Mouse (Mus musculus): ENCODE measurements around the gene Btn2a2. TPM values are rescaled to one million over a fixed set of nuclear protein-coding genes. Genes with fewer than 3 reads are reported as not detected.

Gene Btn2a2
- polyA plus RNA-seq, 1 experiment from 2014 or later, result 1.3 TPM

GRCm38 (mm10) chr13:23459264-23459846 lies 29.3 kb downstream of the Btn2a2 start:
- H3K9me3 ChIP-seq (ENCODE audit: control insufficient read depth, low read length), result no peaks in the 10 kb centered on the region
- H3K36me3 ChIP-seq (ENCODE audit: control insufficient read depth, insufficient read depth, low read length), result no peaks in the 10 kb centered on the region
- no peak overlapping the region for H3K9ac ChIP-seq (ENCODE audit: low read length)
- H3K4me2 ChIP-seq (ENCODE audit: low read depth, severe bottlenecking), result no peak overlapping the region; the same call in 1 of the 2 replicates
- H3K27ac ChIP-seq (replicated peaks; ENCODE audit: low read depth, low read length), result no peak overlapping the region
- H3K4me1 ChIP-seq (ENCODE audit: control insufficient read depth, insufficient read depth, low read length), result no peaks in the 10 kb centered on the region
- H3K4me3 ChIP-seq (ENCODE audit: low read depth, low read length), result no peak overlapping the region
- no peaks in the 10 kb centered on the region for H3K27me3 ChIP-seq (ENCODE audit: control insufficient read depth, insufficient read depth, low read length)
- ATAC-seq (ENCODE audit: insufficient number of reproducible peaks, low FRiP score, low TSS enrichment, low read depth) (no peak), DNase-seq (ENCODE audit: low spot score) (no peak)
- WGBS, result 16% methylated on average over 15 of the region's 15 CpGs

GRCm38 (mm10) chr13:23453926-23454325 lies 34.7 kb downstream of the Btn2a2 start:
- Histone ChIP-seq H3K9ac (ENCODE audit: low read length) (peak overlapping the region; percentile 74), H3K9me3 (ENCODE audit: control insufficient read depth, low read length) (no peaks in the 10 kb centered on the region), H3K4me3 (ENCODE audit: low read depth, low read length) (peak overlapping the region; percentile 50), H3K36me3 (ENCODE audit: control insufficient read depth, insufficient read depth, low read length) (no peaks in the 10 kb centered on the region), H3K4me1 (ENCODE audit: control insufficient read depth, insufficient read depth, low read length) (no peaks in the 10 kb centered on the region), H3K4me2 (ENCODE audit: low read depth, severe bottlenecking) (peak overlapping the region; percentile 55), H3K27me3 (ENCODE audit: control insufficient read depth, insufficient read depth, low read length) (no peaks in the 10 kb centered on the region), H3K27ac (replicated peaks; ENCODE audit: low read depth, low read length) (peak overlapping the region; percentile 53)
- DNase-seq (ENCODE audit: low spot score) (no peak), ATAC-seq (ENCODE audit: insufficient number of reproducible peaks, low FRiP score, low TSS enrichment, low read depth) (no peak)
- 1% methylated on average over 9 of the region's 9 CpGs for WGBS

DNA sequence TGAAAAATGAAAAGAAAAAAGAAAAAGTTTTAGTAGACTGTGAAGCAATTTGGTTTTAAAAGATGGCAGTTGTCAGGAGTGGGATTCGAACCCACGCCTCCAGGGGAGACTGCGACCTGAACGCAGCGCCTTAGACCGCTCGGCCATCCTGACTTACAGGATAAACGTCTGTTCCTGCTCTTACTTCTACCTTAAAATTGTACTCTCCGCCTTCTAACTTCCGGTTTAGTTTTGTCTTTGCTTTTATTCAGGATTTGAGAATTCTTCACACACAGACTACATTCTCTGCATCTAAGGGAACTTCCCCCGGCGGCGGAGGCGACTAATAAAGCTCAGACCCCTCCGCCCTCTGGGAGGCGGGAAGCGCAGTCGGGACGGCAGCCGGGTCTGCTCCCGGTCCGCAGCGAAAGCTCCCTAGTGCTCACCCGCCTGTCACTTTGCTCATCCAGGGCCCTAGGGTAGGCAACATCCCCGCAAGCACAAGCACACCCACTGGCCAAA lies 35.2 kb downstream of the Btn2a2 start:
- H3K4me2 ChIP-seq (ENCODE audit: low read depth, severe bottlenecking), result peak overlapping the region; percentile 55
- peak overlapping the region; percentile 53 for H3K27ac ChIP-seq (replicated peaks; ENCODE audit: low read depth, low read length)
- no peaks in the 10 kb centered on the region for H3K36me3 ChIP-seq (ENCODE audit: control insufficient read depth, insufficient read depth, low read length)
- ATAC-seq (ENCODE audit: insufficient number of reproducible peaks, low FRiP score, low TSS enrichment, low read depth), result peak; percentile 83
- WGBS, result under 1% methylated on average over 25 of the region's 25 CpGs
- H3K9me3 ChIP-seq (ENCODE audit: control insufficient read depth, low read length), result no peaks in the 10 kb centered on the region
- DNase-seq (ENCODE audit: low spot score), result peak; percentile 84
- H3K4me1 ChIP-seq (ENCODE audit: control insufficient read depth, insufficient read depth, low read length), result no peaks in the 10 kb centered on the region
- H3K9ac ChIP-seq (ENCODE audit: low read length), result peak overlapping the region; percentile 74
- H3K4me3 ChIP-seq (ENCODE audit: low read depth, low read length), result peak overlapping the region; percentile 50
- H3K27me3 ChIP-seq (ENCODE audit: control insufficient read depth, insufficient read depth, low read length), result no peaks in the 10 kb centered on the region

- no peaks in the 10 kb centered on the region for H3K36me3 ChIP-seq (ENCODE audit: control insufficient read depth, insufficient read depth, low read length)
- H3K27me3 ChIP-seq (ENCODE audit: control insufficient read depth, insufficient read depth, low read length), result no peaks in the 10 kb centered on the region
- H3K9me3 ChIP-seq (ENCODE audit: control insufficient read depth, low read length), result no peaks in the 10 kb centered on the region
- peak overlapping the region; percentile 49 for H3K4me3 ChIP-seq (ENCODE audit: low read depth, low read length)
- ATAC-seq (ENCODE audit: insufficient number of reproducible peaks, low FRiP score, low TSS enrichment, low read depth), result no peak
- peak overlapping the region; percentile 40 for H3K9ac ChIP-seq (ENCODE audit: low read length)
- DNase-seq (ENCODE audit: low spot score), result peak; percentile 95
- H3K4me2 ChIP-seq (ENCODE audit: low read depth, severe bottlenecking), result peak overlapping the region; percentile 64
- H3K27ac ChIP-seq (replicated peaks; ENCODE audit: low read depth, low read length), result no peak overlapping the region
- WGBS, result under 1% methylated on average over 15 of the region's 15 CpGs
- no peaks in the 10 kb centered on the region for H3K4me1 ChIP-seq (ENCODE audit: control insufficient read depth, insufficient read depth, low read length)
Measured at GRCm38 (mm10) chr13:23450398-23450797, 38.3 kb downstream of the Btn2a2 start.

GRCm38 (mm10) chr13:23449235-23450095 lies 39.2 kb downstream of the Btn2a2 start:
- no peak for ATAC-seq (ENCODE audit: insufficient number of reproducible peaks, low FRiP score, low TSS enrichment, low read depth)
- H3K36me3 ChIP-seq (ENCODE audit: control insufficient read depth, insufficient read depth, low read length), result no peaks in the 10 kb centered on the region
- H3K27ac ChIP-seq (replicated peaks; ENCODE audit: low read depth, low read length), result no peak overlapping the region

DNA sequence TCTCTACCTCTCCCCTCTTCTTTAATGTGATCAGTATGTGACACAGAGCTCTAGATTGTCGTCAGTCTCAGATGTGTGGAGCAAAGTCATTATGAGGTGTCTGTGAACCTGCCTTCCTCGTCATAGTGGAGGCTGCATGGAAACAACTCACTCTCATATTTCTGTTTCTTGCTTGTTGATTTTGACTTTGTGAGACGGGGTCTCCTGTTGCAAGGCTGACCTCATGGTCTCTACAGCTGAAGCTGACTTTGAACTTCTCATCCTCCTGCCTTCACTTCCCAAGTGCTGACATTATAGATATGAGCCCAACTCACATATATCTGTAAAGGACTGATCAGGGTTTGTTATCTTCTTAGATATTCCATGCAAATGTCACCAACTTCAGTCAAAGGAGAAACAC lies 39.9 kb downstream of the Btn2a2 start:
- WGBS, result 37% methylated on average over 3 of the region's 3 CpGs
- H3K4me1 ChIP-seq (ENCODE audit: control insufficient read depth, insufficient read depth, low read length), result no peaks in the 10 kb centered on the region
- peak overlapping the region; percentile 49 for H3K4me3 ChIP-seq (ENCODE audit: low read depth, low read length)
- H3K36me3 ChIP-seq (ENCODE audit: control insufficient read depth, insufficient read depth, low read length), result no peaks in the 10 kb centered on the region
- no peak for DNase-seq (ENCODE audit: low spot score)
- H3K4me2 ChIP-seq (ENCODE audit: low read depth, severe bottlenecking), result peak overlapping the region; percentile 64
- H3K9me3 ChIP-seq (ENCODE audit: control insufficient read depth, low read length), result no peaks in the 10 kb centered on the region
- H3K27ac ChIP-seq (replicated peaks; ENCODE audit: low read depth, low read length), result no peak overlapping the region
- no peak overlapping the region for H3K9ac ChIP-seq (ENCODE audit: low read length)
- no peaks in the 10 kb centered on the region for H3K27me3 ChIP-seq (ENCODE audit: control insufficient read depth, insufficient read depth, low read length)
- no peak for ATAC-seq (ENCODE audit: insufficient number of reproducible peaks, low FRiP score, low TSS enrichment, low read depth)

More at GRCm38 (mm10) chr13:23449235-23450095, 39.2 kb downstream of the Btn2a2 start:
- Histone ChIP-seq H3K4me2 (ENCODE audit: low read depth, severe bottlenecking) (peak overlapping the region; percentile 64), H3K4me3 (ENCODE audit: low read depth, low read length) (peak overlapping the region; percentile 49), H3K9ac (ENCODE audit: low read length) (0 out of 2 replicates have a peak overlapping the region, but pooled peaks have one; percentile 34), H3K27me3 (ENCODE audit: control insufficient read depth, insufficient read depth, low read length) (no peaks in the 10 kb centered on the region), H3K4me1 (ENCODE audit: control insufficient read depth, insufficient read depth, low read length) (no peaks in the 10 kb centered on the region), H3K9me3 (ENCODE audit: control insufficient read depth, low read length) (no peaks in the 10 kb centered on the region)
- under 1% methylated on average over 24 of the region's 24 CpGs for WGBS
- DNase-seq (ENCODE audit: low spot score), result peak; percentile 86

GRCm38 (mm10) chr13:23446498-23446952 lies 42.1 kb downstream of the Btn2a2 start:
- Histone ChIP-seq H3K9me3 (ENCODE audit: control insufficient read depth, low read length) (no peaks in the 10 kb centered on the region), H3K9ac (ENCODE audit: low read length) (peak overlapping the region; percentile 45), H3K27me3 (ENCODE audit: control insufficient read depth, insufficient read depth, low read length) (no peaks in the 10 kb centered on the region), H3K27ac (replicated peaks; ENCODE audit: low read depth, low read length) (no peak overlapping the region; the same call in 1 of the 2 replicates), H3K4me1 (ENCODE audit: control insufficient read depth, insufficient read depth, low read length) (no peaks in the 10 kb centered on the region), H3K4me2 (ENCODE audit: low read depth, severe bottlenecking) (peak overlapping the region; percentile 79), H3K4me3 (ENCODE audit: low read depth, low read length) (peak overlapping the region; percentile 62), H3K36me3 (ENCODE audit: control insufficient read depth, insufficient read depth, low read length) (no peaks in the 10 kb centered on the region)
- DNase-seq (ENCODE audit: low spot score) (peak; percentile 94), ATAC-seq (ENCODE audit: insufficient number of reproducible peaks, low FRiP score, low TSS enrichment, low read depth) (peak; percentile 49)
- WGBS, result 0% methylated on average over 16 of the region's 16 CpGs

GRCm38 (mm10) chr13:23445561-23446320 lies 42.9 kb downstream of the Btn2a2 start:
- Histone ChIP-seq H3K27ac (replicated peaks; ENCODE audit: low read depth, low read length) (peak overlapping the region; percentile 97), H3K4me2 (ENCODE audit: low read depth, severe bottlenecking) (peak overlapping the region; percentile 79), H3K36me3 (ENCODE audit: control insufficient read depth, insufficient read depth, low read length) (no peaks in the 10 kb centered on the region), H3K27me3 (ENCODE audit: control insufficient read depth, insufficient read depth, low read length) (no peaks in the 10 kb centered on the region), H3K9me3 (ENCODE audit: control insufficient read depth, low read length) (no peaks in the 10 kb centered on the region), H3K9ac (ENCODE audit: low read length) (peak overlapping the region; percentile 91), H3K4me1 (ENCODE audit: control insufficient read depth, insufficient read depth, low read length) (no peaks in the 10 kb centered on the region), H3K4me3 (ENCODE audit: low read depth, low read length) (peak overlapping the region; percentile 62)
- under 1% methylated on average over 55 of the region's 55 CpGs for WGBS
- DNase-seq (ENCODE audit: low spot score) (peak; percentile 98), ATAC-seq (ENCODE audit: insufficient number of reproducible peaks, low FRiP score, low TSS enrichment, low read depth) (peak; percentile 92)

Data from limb, embryonic 11.5 days (tissue).